Mouse (Mus musculus): ENCODE results near the gene Kmt5a. TPM values are rescaled to one million over a fixed set of nuclear protein-coding genes. Genes with fewer than 3 reads are reported as not detected.
"Not testable (repeated sequence)": the region's sequence is repeated elsewhere in the genome, so short reads cannot be mapped to it uniquely, and the experiment has no call there.

The Kmt5a gene
- total RNA-seq, 2 experiments from 2014 or later, result 55.8 to 70.3 TPM

DNA sequence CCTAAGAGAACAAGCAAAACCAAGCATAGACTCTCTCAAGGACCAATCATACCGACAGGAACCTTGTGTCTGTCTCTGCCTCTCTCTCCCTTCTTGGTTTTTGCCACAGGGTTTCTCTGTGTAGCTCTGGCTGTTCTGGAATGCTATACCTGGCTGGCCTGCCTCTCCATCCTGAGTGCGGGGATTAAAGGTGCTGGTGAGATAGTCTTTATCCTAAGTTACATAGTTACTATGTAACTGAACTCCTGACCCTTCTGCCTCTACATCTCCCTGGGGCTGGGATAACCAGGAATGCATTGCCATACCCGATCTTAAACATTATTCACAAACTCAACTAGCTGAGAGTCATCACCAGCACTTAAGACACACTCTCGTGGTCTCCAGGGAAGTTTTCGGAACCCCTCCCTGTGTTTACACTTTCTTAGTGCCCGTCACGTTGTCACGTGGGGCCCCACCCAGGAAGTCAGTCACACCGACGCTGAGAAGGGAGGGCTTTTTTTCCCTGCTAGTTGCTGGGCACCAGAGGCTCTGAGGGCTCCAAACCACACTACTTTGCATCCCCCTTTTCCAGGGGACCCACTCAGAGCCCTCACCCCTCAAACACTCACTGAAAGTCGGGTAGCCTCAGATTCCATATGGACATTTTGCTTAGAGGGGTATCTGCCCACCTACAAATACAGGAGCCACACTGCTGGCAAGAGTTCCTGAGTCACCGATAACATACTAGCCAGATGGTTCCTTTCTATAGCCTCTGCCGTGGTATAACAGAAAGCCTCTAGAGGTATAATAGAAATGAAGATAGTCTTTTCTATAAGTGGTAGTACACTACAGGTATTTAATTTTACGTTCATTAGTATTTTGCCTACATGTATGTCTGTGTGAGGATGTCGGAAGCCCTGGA lies 57.1 kb downstream of the Kmt5a start:
- TF ChIP-seq CTCF (conservative IDR thresholded peaks at IDR 0.05), result no peak
- no peak for DNase-seq (ENCODE audit: low spot score in 2 of 2)
- Histone ChIP-seq H3K4me3 (no peak overlapping the region), H3K27ac (peak overlapping the region; percentile 69)

DNA sequence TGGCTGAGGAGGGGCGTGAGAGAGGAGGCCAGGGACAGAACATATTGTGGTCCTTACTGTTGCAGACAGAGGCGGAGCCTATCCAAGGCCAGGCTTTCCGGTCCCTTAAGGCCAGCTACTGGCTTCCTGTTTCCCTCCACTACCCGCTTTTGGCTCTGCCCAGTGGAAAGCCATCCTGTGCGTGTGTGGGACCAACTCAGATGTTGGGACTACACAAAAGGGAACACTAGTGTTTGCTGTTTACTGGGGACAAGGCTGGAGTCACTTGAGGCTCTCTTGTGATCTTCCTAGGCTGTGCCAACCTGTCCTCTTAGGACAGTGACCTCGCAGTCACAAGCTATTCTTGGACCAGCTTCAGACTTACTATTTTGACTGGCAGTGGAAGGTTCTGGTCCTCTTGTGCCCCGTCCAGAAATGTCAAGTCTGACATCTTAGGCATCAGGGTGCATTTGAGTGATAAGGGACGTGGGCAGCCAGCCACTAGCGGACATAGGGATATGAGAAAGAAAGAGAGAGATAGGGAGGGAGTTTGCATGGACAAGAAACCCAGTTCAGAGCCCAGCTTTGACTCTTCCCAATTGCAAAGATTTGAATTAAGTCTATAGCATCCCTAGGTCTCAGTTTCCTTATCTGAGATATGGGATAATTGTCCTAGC lies 58.6 kb downstream of the Kmt5a start:
- no peak overlapping the region for H3K4me3 ChIP-seq
- TF ChIP-seq CTCF (conservative IDR thresholded peaks at IDR 0.05), result no peak
- no peak for DNase-seq (ENCODE audit: low spot score in 2 of 2)
- peak overlapping the region; percentile 69 for H3K27ac ChIP-seq

DNA sequence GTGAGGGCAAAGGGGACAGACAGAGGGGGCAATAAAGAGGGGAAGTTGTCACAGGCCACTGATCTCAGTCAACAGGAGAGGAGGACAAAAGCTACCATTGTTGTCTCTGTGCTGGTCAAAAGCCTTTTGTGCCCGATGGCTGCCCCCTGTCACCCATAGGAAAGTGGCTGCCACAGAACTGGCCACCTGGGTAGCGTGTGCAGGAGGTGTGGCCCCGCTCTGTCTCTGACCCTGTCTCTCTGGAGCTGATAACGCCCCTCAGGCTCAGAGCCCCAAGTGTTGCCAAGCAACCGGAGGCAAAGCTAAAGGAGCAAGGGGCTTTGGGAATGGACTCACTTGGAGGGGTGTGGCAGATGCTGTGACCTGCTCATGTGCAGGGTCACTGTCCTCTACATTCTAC lies 59.3 kb downstream of the Kmt5a start:
- peak overlapping the region; percentile 69 for H3K27ac ChIP-seq
- no peak for DNase-seq (ENCODE audit: low spot score in 2 of 2)
- no peak overlapping the region for H3K4me3 ChIP-seq
- TF ChIP-seq CTCF (conservative IDR thresholded peaks at IDR 0.05), result no peak

DNA sequence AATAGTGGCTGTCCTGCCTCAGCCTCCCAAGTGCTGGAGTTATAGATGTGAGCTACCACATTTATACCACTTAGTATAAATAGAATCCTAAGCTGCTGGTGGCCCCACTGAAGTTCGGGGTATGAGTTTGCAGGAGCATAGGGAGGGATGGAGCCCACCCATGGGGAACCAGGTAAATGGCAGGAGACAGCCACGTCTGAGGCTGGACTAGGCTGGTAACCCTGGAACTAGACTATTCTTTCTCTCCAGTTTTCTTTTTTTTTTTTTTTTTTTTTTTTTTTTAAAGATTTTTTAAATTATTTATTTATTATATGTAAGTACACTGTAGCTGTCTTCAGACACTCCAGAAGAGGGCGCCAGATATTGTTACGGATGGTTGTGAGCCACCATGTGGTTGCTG lies 60.3 kb downstream of the Kmt5a start:
- DNase-seq (ENCODE audit: low spot score in 2 of 2), result not testable (repeated sequence)

DNA sequence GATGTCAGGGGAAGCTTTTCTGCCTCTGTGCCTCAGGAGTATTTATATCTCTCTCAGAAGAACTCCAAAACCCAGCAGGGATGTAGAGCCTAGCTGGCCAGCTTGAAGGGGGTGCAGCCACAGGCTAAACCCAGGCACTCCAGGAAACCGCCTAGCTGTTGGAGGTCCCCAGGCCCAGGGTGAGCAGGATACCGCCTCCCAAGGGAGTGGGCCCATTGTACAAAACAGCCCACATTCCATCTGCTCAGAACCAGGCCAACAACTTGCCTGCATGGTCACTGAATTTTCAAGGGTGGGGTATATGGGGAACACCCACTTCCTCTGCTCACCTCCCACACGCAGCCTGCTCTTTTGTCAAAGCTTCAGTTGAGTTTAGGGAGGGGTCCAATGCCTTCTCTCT lies 60.8 kb downstream of the Kmt5a start:
- no peak for TF ChIP-seq CTCF (conservative IDR thresholded peaks at IDR 0.05)
- H3K27ac ChIP-seq, result peak overlapping the region; percentile 85
- DNase-seq (ENCODE audit: low spot score in 2 of 2), result peak; percentile 41 to 48
- H3K4me3 ChIP-seq, result no peak overlapping the region

More for the DNA sequence above, 60.3 kb downstream of the Kmt5a start:
- H3K4me3 ChIP-seq, result not testable (repeated sequence)
- peak overlapping the region; percentile 69 for H3K27ac ChIP-seq

DNA sequence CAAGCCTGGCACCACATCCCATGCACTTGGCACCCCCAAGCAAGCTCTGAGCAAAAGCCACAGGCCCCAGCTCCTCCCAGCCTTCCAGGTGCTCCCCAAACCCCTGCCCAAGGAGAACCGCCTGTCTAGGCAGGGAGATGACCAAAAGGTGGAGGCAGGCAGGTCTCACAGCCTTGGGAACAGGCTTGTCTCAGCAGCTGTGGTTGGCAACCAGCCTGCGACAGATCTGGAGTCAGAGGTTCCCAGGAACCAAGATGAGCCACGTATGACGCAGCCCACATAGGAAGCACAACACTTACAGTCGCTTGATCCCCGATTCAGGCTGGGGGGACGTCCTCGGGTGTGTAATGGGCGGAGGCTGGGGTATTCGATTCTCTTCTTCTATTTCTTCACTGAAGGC lies 61.8 kb downstream of the Kmt5a start:
- no peak for DNase-seq (ENCODE audit: low spot score in 2 of 2)
- no peak for TF ChIP-seq CTCF (conservative IDR thresholded peaks at IDR 0.05)
- H3K27ac ChIP-seq, result peak overlapping the region; percentile 85

DNA sequence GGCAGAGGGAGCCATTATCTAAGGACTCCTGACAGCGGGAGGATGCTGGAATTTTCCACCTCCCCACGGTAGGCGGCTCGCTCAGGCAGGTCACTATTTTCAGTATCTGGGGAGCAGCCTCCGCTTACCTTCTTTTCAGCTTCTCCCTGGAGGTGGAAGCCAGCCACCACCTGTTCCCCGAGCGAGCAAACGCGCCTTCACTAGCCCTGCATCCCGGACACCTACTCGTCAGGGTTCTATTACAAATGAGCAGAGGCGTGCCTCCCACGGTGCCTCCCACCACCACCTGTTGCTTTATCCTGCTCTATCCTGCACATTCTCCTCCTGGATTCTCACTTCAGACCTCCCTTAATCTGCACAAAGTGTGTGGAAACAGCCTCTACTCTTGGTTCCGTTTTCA lies 64.0 kb downstream of the Kmt5a start:
- Histone ChIP-seq H3K4me3 (no peak overlapping the region), H3K27ac (peak overlapping the region; percentile 92)
- no peak for TF ChIP-seq CTCF (conservative IDR thresholded peaks at IDR 0.05)
- peak; percentile 84 to 91 for DNase-seq (ENCODE audit: low spot score in 2 of 2)

More for the DNA sequence above, 61.8 kb downstream of the Kmt5a start:
- H3K4me3 ChIP-seq, result no peak overlapping the region

DNA sequence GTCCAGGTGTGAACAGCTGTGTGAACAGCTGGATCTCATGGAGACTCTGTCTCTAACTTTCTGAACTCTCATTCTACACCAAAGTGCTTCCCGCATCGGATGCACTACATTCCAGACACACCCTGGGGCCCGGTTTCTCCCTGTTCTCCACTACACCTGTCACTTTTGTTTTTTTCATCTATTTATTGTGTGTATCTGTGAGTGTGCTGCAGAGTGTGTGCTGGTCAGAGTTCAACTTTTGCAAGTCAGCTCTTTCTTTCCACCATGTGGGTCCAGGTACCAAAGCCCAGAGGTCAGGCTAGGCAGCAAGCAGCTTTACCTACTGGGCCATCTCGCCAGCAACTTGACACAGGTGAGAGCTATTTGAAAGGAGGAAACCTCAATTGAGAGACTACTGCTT lies 65.5 kb downstream of the Kmt5a start:
- Histone ChIP-seq H3K27ac (peak overlapping the region; percentile 92), H3K4me3 (no peak overlapping the region)
- no peak for TF ChIP-seq CTCF (conservative IDR thresholded peaks at IDR 0.05)
- no peak for DNase-seq (ENCODE audit: low spot score in 2 of 2)

DNA sequence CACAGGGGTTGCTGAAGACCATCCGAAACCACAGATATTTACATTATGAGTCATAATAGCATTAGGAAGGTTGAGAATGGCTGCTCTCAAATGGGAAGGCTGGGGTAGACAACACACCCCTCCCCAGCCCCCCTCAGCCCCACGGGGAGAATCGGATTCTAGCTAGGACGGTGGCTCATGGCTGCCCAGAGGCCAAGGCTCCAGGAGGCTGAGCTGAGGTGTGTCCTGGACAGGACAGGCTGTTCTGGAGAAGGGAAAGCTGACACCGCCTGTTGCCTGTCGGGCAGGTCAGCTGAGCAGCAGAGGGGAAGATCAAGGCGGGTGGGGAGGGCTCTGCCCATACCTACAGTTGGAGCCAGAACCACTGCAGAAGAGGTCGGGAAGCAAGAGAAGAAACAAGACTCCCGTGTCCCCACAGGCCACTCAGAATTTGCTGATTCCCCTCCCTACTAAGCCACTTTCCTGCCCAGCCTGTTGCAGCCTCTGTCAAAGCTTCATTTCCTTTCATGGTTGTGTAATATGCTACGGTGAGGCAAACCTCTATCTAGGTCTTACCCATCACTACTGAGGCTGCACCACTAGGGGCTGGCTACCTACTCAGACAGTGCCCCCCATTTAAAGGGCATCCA lies 67.1 kb downstream of the Kmt5a start:
- no peak for DNase-seq (ENCODE audit: low spot score in 2 of 2)
- H3K27ac ChIP-seq, result peak overlapping the region; percentile 83
- H3K4me3 ChIP-seq, result no peak overlapping the region
- peak; percentile 28; the same call in 1 of the 2 replicates for TF ChIP-seq CTCF (conservative IDR thresholded peaks at IDR 0.05)

DNA sequence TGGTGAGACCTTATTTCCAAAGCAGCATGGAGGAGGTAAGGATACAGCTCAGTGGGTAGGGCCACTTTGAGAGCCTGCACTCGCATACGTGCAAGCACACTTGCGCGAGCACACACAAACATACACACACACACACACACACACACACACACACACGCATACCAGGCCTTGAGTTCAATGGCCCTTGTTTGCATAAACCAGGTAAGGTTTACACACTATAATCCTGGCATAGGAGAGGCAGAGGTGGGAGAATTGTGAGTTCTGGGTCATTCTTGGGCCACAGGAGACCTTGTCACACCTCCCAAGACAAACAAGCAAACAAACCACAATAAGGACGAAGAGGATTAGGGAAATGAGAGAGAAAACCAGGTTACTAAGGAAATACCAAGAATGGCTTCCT lies 69.5 kb downstream of the Kmt5a start:
- Histone ChIP-seq H3K4me3 (no peak overlapping the region), H3K27ac (no peak overlapping the region)
- DNase-seq (ENCODE audit: low spot score in 2 of 2), result no peak
- no peak for TF ChIP-seq CTCF (conservative IDR thresholded peaks at IDR 0.05)

DNA sequence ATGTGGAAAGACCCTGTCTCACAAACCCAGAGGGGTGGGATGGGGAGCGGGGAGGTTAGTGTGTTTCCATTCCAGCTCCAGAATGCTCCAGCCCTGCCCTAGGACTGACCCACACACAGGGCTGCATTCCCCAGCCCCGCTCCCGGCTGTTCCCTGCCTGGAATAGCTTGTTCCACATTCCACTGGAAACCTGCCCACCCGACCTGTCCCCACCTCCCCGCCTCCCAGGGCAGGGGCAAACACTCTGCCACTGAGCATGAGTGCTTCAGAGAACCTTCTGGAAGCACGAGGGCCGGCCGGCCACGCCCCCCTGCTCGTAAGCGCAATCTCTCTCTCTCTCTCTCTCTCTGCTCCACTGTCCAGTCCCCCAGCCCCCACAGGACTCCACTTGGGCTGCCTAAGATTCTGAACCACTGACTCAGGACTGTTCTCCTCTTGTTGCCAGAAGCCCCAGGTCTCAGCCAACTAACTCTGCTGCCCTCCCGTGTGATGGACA lies 70.1 kb downstream of the Kmt5a start:
- TF ChIP-seq CTCF (conservative IDR thresholded peaks at IDR 0.05), result no peak
- peak overlapping the region; percentile 65 for H3K27ac ChIP-seq
- no peak for DNase-seq (ENCODE audit: low spot score in 2 of 2)
- no peak overlapping the region for H3K4me3 ChIP-seq

DNA sequence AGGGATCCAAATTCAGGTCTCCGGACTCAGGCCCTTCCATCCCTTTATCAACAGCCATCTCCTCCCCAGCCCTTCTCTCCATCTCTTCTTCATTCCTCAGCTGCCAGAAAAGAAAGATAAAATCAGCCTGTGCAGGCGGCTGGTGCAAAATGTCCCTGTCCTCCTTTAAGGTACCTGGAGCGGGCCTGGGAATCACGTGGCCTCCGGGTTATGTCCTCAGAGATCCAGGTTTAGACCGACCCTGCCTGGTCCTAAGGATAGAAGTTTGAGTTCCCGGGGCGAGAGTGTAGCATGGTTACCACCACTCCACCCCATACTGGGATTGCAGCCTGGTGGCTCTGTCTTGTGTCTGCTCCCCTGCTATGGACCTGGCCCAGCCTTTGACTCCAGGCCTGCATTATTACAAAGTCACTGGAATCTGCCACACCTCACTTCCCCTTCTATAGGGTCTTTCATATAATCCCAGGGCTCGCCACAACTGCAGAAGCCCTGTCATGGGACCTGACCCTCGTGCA lies 70.9 kb downstream of the Kmt5a start:
- peak overlapping the region; percentile 65; the same call in 1 of the 2 replicates for H3K27ac ChIP-seq
- TF ChIP-seq CTCF (conservative IDR thresholded peaks at IDR 0.05), result no peak
- DNase-seq (ENCODE audit: low spot score in 2 of 2), result no peak
- no peak overlapping the region for H3K4me3 ChIP-seq

Small RNA genes within 50 kb of the gene (microRNA-seq; reads per million reads assigned to microRNA genes)
- gene Gm27486, result 0.32 to 0.74 reads per million in 2 experiments

Other genes with a start within 250 kb of the Kmt5a start
- 100 to 1,000 TPM; 379 to 394 TPM for gene Pitpnm2, start 190.2 kb upstream of the Kmt5a start, total RNA-seq (2021)
- gene Mphosph9, start 112.0 kb upstream of the Kmt5a start, total RNA-seq (2021), result 10 to 100 TPM; 18.9 to 19.3 TPM
- 10 to 100 TPM; 14.5 to 15.4 TPM for gene 2810006K23Rik, start 111.8 kb upstream of the Kmt5a start, total RNA-seq (2021)
- 10 to 100 TPM; 83.6 TPM for gene Cdk2ap1, start 76.8 kb upstream of the Kmt5a start, total RNA-seq (2021)
- gene Sbno1, start 13.9 kb upstream of the Kmt5a start, total RNA-seq (2021), result 100 to 1,000 TPM; 157 to 166 TPM
- gene Rilpl2, start 38.4 kb downstream of the Kmt5a start, total RNA-seq (2021), result 10 to 100 TPM; 19.3 TPM
- 10 to 100 TPM; 25.7 to 25.9 TPM for gene Snrnp35, start 43.2 kb downstream of the Kmt5a start, total RNA-seq (2021)
- gene Rilpl1, start 91.5 kb downstream of the Kmt5a start, total RNA-seq (2021), result 10 to 100 TPM; 69.1 to 78.2 TPM
- 10 to 100 TPM; 97.4 to 99.3 TPM for gene Tmed2, start 100.8 kb downstream of the Kmt5a start, total RNA-seq (2021)
- gene Ddx55, start 112.9 kb downstream of the Kmt5a start, total RNA-seq (2021), result 10 to 100 TPM; 27.4 to 32.6 TPM
- gene Eif2b1, start 139.2 kb downstream of the Kmt5a start, total RNA-seq (2021), result 10 to 100 TPM; 36.7 to 36.8 TPM
- 10 to 100 TPM; 31.7 to 35.7 TPM for gene Gtf2h3, start 139.2 kb downstream of the Kmt5a start, total RNA-seq (2021)
- gene Atp6v0a2, start 188.6 kb downstream of the Kmt5a start, total RNA-seq (2021), result 10 to 100 TPM; 54.3 to 63.9 TPM

Data from layer of hippocampus, adult 2 months (tissue).